Mouse (Mus musculus) heart, embryonic 12.5 days (tissue): Measurements from ENCODE around the gene U2af1. TPM values are rescaled to one million over a fixed set of nuclear protein-coding genes. Genes with fewer than 3 reads are reported as not detected.

ENCODE experiments used
- ATAC-seq: fragments of 200-750 bp; cut with Nextera tagmentation; 2 replicates; pipeline ENCODE4 v1.8.0; 2017; ENCODE audit warnings: moderate TSS enrichment, moderate library complexity; ENCODE audit not compliant: insufficient number of reproducible peaks, low FRiP score
- H3K27ac ChIP-seq: fragments of 300-500 bp; sonication (generic); 2 replicates; pipeline ENCODE4 v1.5.1; 2016; ENCODE audit warnings: mild to moderate bottlenecking, moderate library complexity; ENCODE audit not compliant: poor library complexity, severe bottlenecking
- H3K27me3 ChIP-seq: fragments of 300-500 bp; sonication (generic); replicated peaks from 2 replicates; pipeline ENCODE4 v1.6.1; 2016; ENCODE audit warnings: mild to moderate bottlenecking, moderate library complexity
- H3K36me3 ChIP-seq: fragments of 300-500 bp; sonication (generic); 2 replicates; pipeline ENCODE4 v1.6.1; 2016; ENCODE audit warnings: mild to moderate bottlenecking, moderate library complexity
- H3K4me1 ChIP-seq: fragments of 300-500 bp; sonication (generic); replicated peaks from 2 replicates; pipeline ENCODE4 v1.6.1; 2016; ENCODE audit warnings: mild to moderate bottlenecking
- H3K4me2 ChIP-seq: fragments of 300-500 bp; sonication (generic); 2 replicates; pipeline ENCODE4 v1.6.1; 2016; ENCODE audit warnings: mild to moderate bottlenecking, moderate library complexity
- H3K4me3 ChIP-seq: fragments of 300-500 bp; sonication (generic); 2 replicates; pipeline ENCODE4 v1.5.1; 2016; ENCODE audit warnings: mild to moderate bottlenecking
- H3K9ac ChIP-seq: fragments of 300-500 bp; sonication (generic); 2 replicates; pipeline ENCODE4 v1.6.1; 2016; ENCODE audit warnings: mild to moderate bottlenecking, moderate library complexity
- H3K9me3 ChIP-seq: fragments of 300-500 bp; sonication (generic); replicated peaks from 2 replicates; pipeline ENCODE4 v1.6.1; 2016; ENCODE audit warnings: mild to moderate bottlenecking, moderate library complexity
- WGBS: fragments of 180-500 bp; shearing (Covaris S2); methylation state at CpG from one replicate; pipeline ENCODE4 v1.1.7; 2016; 5-methylcytosine and 5-hydroxymethylcytosine counted together
- polyA plus RNA-seq: library from polyadenylated mRNA; unstranded; fragments of >200 nt; fragmentation: Nextera tagmentation; extraction: Ambion mirVana; gene quantifications from 2 replicates; pipeline ENCODE4 v1.2.1, GENCODE M21; 2016

U2af1 gene
- polyA plus RNA-seq, 1 experiment from 2014 or later = 244 TPM

- no peak for ATAC-seq
- Histone ChIP-seq H3K4me3 (no peak overlapping the region), H3K4me1 (peaks cover 20% of the 10 kb centered on the region), H3K4me2 (peak overlapping the region; percentile 93), H3K27me3 (peaks cover 21% of the 10 kb centered on the region), H3K9ac (no peak overlapping the region), H3K9me3 (no peaks in the 10 kb centered on the region), H3K36me3 (no peaks in the 10 kb centered on the region), H3K27ac (no peak overlapping the region)
- 53% methylated on average over 9 of the region's 9 CpGs for WGBS
These were observed 20.7 kb downstream of the U2af1 start for GRCm38 (mm10) chr17:31637866-31638570.

GRCm38 (mm10) chr17:31636942-31637811, 21.5 kb downstream of the U2af1 start, which contains the start of gene Cbs:
TSS of gene Cbs (minus strand) at chr17:31637238.
- peak; percentile 84 for ATAC-seq
- H3K9ac ChIP-seq = peak within 1 kb of the TSS; percentile 63
- peaks cover 20% of the 10 kb centered on the region for H3K4me1 ChIP-seq
- H3K27me3 ChIP-seq = peaks cover 21% of the 10 kb centered on the region
- H3K4me3 ChIP-seq = peak within 1 kb of the TSS; percentile 55
- peak within 1 kb of the TSS; percentile 93 for H3K4me2 ChIP-seq
- H3K36me3 ChIP-seq = no peaks in the 10 kb centered on the region
- no peaks in the 10 kb centered on the region for H3K9me3 ChIP-seq
- WGBS = 2% methylated on average over 60 of the region's 61 CpGs
- H3K27ac ChIP-seq = no peak within 1 kb of the TSS

- Histone ChIP-seq H3K27me3 (peaks cover 21% of the 10 kb centered on the region), H3K4me2 (peak overlapping the region; percentile 93), H3K9me3 (no peaks in the 10 kb centered on the region), H3K9ac (peak overlapping the region; percentile 63; the same call in 1 of the 2 replicates), H3K36me3 (no peaks in the 10 kb centered on the region), H3K4me3 (peak overlapping the region; percentile 55), H3K4me1 (peaks cover 20% of the 10 kb centered on the region), H3K27ac (no peak overlapping the region)
- peak; percentile 26 for ATAC-seq
- WGBS = 5% methylated on average over 45 of the region's 45 CpGs
These were observed 22.3 kb downstream of the U2af1 start for GRCm38 (mm10) chr17:31636277-31636941.

- peaks cover 20% of the 10 kb centered on the region for H3K4me1 ChIP-seq
- WGBS = 38% methylated on average over 11 of the region's 11 CpGs
- H3K27ac ChIP-seq = no peak overlapping the region
- ATAC-seq = no peak
- H3K9ac ChIP-seq = no peak overlapping the region
- peaks cover 21% of the 10 kb centered on the region for H3K27me3 ChIP-seq
- no peaks in the 10 kb centered on the region for H3K36me3 ChIP-seq
- no peak overlapping the region for H3K4me3 ChIP-seq
- H3K4me2 ChIP-seq = peak overlapping the region; percentile 93; the same call in 1 of the 2 replicates
- H3K9me3 ChIP-seq = no peaks in the 10 kb centered on the region
These were observed 22.9 kb downstream of the U2af1 start for GRCm38 (mm10) chr17:31635781-31636180.

- no peak overlapping the region for H3K27ac ChIP-seq
- no peak overlapping the region for H3K9ac ChIP-seq
- 71% methylated on average over 5 of the region's 5 CpGs for WGBS
- no peaks in the 10 kb centered on the region for H3K9me3 ChIP-seq
- H3K27me3 ChIP-seq = peaks cover 21% of the 10 kb centered on the region
- H3K4me1 ChIP-seq = peaks cover 19% of the 10 kb centered on the region
- no peak overlapping the region for H3K4me2 ChIP-seq
- H3K4me3 ChIP-seq = no peak overlapping the region
- no peak for ATAC-seq
- no peaks in the 10 kb centered on the region for H3K36me3 ChIP-seq
These were observed 23.8 kb downstream of the U2af1 start for GRCm38 (mm10) chr17:31634896-31635295.

GRCm38 (mm10) chr17:31633007-31633406, 25.7 kb downstream of the U2af1 start:
- H3K27ac ChIP-seq = no peak overlapping the region
- WGBS = 76% methylated on average over 6 of the region's 6 CpGs
- peaks cover 21% of the 10 kb centered on the region for H3K27me3 ChIP-seq
- H3K9me3 ChIP-seq = no peaks in the 10 kb centered on the region
- H3K9ac ChIP-seq = no peak overlapping the region
- no peak overlapping the region for H3K4me2 ChIP-seq
- H3K4me1 ChIP-seq = peaks cover 17% of the 10 kb centered on the region
- ATAC-seq = no peak
- H3K36me3 ChIP-seq = no peaks in the 10 kb centered on the region
- H3K4me3 ChIP-seq = no peak overlapping the region

GRCm38 (mm10) chr17:31631081-31631800, 27.5 kb downstream of the U2af1 start:
- Histone ChIP-seq H3K27ac (no peak overlapping the region), H3K36me3 (no peaks in the 10 kb centered on the region), H3K9me3 (no peaks in the 10 kb centered on the region), H3K4me1 (peaks cover 2% of the 10 kb centered on the region), H3K4me3 (no peak overlapping the region), H3K27me3 (peaks cover 15% of the 10 kb centered on the region), H3K4me2 (no peak overlapping the region), H3K9ac (no peak overlapping the region)
- no peak for ATAC-seq
- WGBS = 65% methylated on average over 10 of the region's 10 CpGs

- H3K4me1 ChIP-seq = no peaks in the 10 kb centered on the region
- no peak for ATAC-seq
- 87% methylated on average over 2 of the region's 2 CpGs for WGBS
- H3K27me3 ChIP-seq = 0 out of 2 replicates have a peak, but pooled peaks cover 5% of the 10 kb centered on the region
- no peaks in the 10 kb centered on the region for H3K36me3 ChIP-seq
- H3K4me3 ChIP-seq = no peak overlapping the region
- no peaks in the 10 kb centered on the region for H3K9me3 ChIP-seq
- no peak overlapping the region for H3K4me2 ChIP-seq
- no peak overlapping the region for H3K27ac ChIP-seq
- H3K9ac ChIP-seq = no peak overlapping the region
These were observed 30.7 kb downstream of the U2af1 start for GRCm38 (mm10) chr17:31627961-31628360.

- Histone ChIP-seq H3K4me2 (no peak overlapping the region), H3K9me3 (no peaks in the 10 kb centered on the region), H3K36me3 (no peaks in the 10 kb centered on the region), H3K27ac (no peak overlapping the region), H3K4me1 (no peaks in the 10 kb centered on the region), H3K4me3 (no peak overlapping the region), H3K9ac (no peak overlapping the region), H3K27me3 (peaks cover 20% of the 10 kb centered on the region; the same call in 1 of the 2 replicates)
- 84% methylated on average over 4 of the region's 4 CpGs for WGBS
- ATAC-seq = no peak
These were observed 35.6 kb downstream of the U2af1 start for GRCm38 (mm10) chr17:31623101-31623500.

GRCm38 (mm10) chr17:31613086-31613755, 45.5 kb downstream of the U2af1 start:
- Histone ChIP-seq H3K27ac (no peak overlapping the region), H3K27me3 (no peaks in the 10 kb centered on the region), H3K9me3 (no peaks in the 10 kb centered on the region), H3K4me2 (no peak overlapping the region), H3K4me3 (no peak overlapping the region), H3K36me3 (no peaks in the 10 kb centered on the region), H3K9ac (no peak overlapping the region), H3K4me1 (peaks cover 6% of the 10 kb centered on the region; the same call in 1 of the 2 replicates)
- WGBS = 55% methylated on average over 4 of the region's 4 CpGs
- 0 out of 2 replicates have a peak, but pooled peaks have one; percentile 6 for ATAC-seq
